Mouse (Mus musculus) c-Kit-negative CD71-positive TER-119-positive erythroid progenitor cells, embryonic 14.5 days (primary cell): Measurements from ENCODE around the gene Bmi1.

ENCODE experiments used
- DNase-seq: peaks from one replicate; pipeline ENCODE4 v3.0.0-alpha.2; 2013; ENCODE audit warnings: low read depth, low spot score

Gene Bmi1

GRCm38 (mm10) chr2:18688286-18688685 is 11.5 kb downstream of the Bmi1 start:
- DNase-seq: no peak

DNA sequence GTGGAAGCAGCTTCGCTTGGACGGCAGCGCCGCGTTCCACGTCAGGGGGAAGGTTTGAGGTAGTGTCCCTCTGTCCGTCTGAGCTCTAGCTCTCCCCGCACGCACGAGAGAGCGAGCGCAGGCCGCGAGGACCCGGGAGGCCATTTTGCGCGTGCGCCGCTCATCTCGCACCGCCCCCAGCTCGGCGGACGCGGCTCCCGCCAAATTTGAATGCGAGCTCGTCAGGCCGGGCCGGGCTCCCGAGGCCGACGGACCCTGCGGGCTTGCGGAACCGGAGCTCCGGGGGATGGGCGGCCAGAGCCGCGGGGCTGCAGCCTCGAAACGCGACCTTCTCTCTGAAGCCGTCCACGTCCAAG is 11.9 kb downstream of the Bmi1 start:
- DNase-seq: no peak

GRCm38 (mm10) chr2:18689064-18689921 is 12.5 kb downstream of the Bmi1 start:
- no peak for DNase-seq

- DNase-seq: no peak
Measured at GRCm38 (mm10) chr2:18690055-18690691, 13.4 kb downstream of the Bmi1 start.

DNA sequence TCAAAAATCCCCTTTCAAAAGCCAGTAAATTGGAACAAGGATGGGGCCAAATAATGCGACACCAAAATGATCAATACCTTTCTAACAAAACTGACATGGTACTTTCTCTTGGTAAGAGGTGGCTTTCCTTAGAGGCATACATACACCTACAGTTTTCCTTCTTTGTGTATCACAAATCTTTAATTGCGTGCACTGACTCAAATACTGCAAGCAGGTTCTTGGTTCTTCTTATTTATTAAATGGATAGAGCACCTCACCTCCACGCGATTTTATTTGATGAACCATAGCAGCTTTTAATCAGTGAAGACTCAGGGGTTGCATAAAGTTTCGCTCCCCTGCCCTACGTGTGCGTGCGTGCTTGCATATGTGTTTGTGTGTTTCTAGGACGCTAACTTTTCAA is 13.9 kb downstream of the Bmi1 start:
- DNase-seq: no peak

- no peak for DNase-seq
Measured at GRCm38 (mm10) chr2:18692031-18692430, 15.2 kb downstream of the Bmi1 start.

DNA sequence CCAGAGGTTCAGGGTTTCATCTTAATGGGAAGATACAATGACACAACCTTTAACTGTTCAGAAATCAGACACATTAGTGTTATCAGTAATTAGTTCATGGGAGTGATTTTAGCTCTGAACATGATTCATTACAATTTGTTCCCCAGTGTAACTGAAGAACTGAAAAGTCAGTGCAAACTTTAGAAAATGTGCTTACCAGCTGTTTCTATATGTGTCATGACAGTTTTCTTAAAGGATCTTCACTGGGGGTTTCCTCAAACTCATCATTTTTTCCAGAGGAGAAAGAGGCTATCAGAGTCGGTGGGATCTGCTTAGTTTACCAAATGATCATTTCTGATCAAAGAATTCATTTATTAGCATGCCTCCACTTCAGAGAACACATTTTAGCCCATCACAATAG is 15.7 kb downstream of the Bmi1 start:
- no peak for DNase-seq

DNA sequence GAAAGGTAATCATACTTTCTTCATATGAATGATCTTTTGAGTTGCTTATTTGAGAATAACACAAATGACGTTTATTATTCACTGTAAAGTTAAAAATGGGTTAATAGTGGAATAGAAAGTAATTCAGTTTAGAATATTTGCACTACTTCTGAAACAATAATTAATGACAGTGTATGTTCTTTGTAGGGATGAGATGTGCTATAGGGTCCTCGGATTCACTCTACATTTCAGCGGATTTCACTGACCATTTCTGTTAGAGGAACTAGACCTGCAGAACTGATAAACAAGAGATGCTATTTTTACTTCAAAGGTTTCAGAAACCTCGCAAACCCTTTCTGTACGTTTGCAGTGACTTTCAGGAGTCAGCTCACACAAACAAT is 16.7 kb downstream of the Bmi1 start:
- no peak for DNase-seq

- DNase-seq: no peak
Measured at GRCm38 (mm10) chr2:18693871-18694610, 17.2 kb downstream of the Bmi1 start, which contains the start of gene Spag6. Gene Spag6 (plus strand): TSS chr2:18694032.

DNA sequence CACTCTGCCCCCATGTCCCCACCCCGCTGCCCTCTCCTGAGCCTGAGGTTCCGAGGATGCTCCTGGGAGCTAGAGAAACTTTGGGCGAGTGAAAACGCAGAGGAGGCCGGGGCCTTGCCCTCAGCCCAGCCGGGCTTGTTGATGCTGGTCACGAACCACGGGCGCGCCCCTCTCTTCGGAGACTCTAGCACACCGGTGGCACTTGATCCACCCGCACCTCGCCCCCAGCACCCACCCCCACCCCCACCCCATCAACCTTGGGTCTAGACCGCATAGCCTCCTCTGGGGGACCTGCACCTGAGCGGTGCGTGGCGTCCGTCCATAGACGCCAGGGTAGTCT is 17.8 kb downstream of the Bmi1 start:
- no peak for DNase-seq

GRCm38 (mm10) chr2:18695163-18695562 is 18.3 kb downstream of the Bmi1 start:
- DNase-seq: no peak

DNA sequence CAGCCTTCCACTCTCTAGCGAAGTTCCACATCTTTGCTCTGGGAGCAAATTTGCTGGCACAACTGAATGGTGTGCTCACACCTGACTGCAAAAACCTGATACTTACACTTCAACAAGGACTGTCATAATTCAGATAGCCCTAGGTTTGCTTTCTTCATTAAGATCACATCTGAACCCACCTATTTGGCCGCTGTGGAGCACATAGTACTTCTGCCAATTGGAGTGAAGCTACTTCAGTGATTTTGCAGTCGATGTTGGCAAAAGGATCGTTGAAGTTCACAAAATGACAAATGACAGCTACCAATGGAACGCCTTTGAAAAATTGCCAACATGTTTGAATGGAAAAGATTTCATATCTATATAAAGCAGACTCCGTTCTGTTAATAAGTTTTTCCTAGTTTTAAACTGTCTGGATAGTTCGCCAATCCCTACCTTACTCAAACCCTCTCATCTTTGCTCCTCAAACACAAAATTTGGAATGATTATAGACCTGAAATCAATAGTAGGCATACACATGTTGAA is 18.9 kb downstream of the Bmi1 start:
- DNase-seq: no peak

- DNase-seq: no peak
Measured at GRCm38 (mm10) chr2:18697591-18698244, 20.9 kb downstream of the Bmi1 start.

DNA sequence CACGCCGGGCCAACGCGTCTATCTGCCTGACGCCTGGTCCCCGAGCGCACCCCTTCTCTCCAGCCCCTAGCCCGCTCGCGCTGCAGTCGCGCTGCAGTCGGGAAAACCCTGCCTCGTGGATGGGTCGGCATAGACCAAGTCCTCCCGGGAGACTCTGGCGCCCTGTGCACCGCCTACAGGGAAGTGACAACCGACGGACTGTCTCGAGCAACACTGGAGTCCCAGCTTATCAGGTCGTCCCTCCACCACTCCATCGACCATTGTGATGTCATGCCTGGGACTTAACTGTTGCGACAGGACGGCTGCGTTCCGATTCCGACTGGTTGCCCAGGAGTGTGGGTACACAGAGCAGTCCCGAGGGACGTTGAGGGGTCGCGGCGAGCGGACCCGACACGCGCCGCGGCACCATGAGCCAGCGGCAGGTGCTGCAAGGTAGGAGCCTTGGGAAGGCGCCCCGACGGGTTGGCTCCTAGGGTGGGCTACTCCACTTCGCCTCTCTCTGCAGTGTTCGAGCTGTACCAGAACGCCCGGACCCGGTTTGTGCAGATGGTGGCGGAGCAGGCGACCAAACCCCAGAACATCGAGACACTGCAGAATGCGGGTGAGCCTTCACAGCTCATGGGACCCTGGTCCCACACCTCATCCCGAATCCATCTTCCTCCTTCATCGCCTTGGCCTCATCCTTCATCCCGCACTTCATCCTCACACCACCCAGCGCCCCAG is 22.0 kb downstream of the Bmi1 start:
- DNase-seq: no peak

- no peak for DNase-seq
Measured at GRCm38 (mm10) chr2:18699401-18699990, 22.7 kb downstream of the Bmi1 start.

- DNase-seq: no peak
Measured at GRCm38 (mm10) chr2:18710356-18710755, 33.5 kb downstream of the Bmi1 start.

DNA sequence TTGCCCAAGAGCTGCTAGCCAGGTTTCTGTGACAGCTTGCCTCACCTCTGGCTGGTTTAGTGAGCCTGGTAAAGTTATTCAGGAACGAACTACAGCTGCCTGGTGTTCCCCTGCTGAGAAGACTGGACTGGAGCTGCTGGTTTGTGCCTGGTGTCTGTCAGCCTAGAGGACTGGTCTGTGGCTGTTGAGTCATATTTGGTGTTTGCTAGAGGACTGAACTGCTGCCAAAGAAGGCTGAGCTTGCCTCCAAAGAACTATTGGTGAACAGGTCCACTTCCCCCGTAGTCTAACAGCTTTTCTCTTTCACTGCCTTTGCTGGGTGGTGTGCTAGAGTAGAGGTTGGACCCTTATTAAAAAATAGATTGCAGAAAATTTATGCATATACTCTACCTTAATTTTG is 36.3 kb downstream of the Bmi1 start:
- no peak for DNase-seq

GRCm38 (mm10) chr2:18714337-18714736 is 37.5 kb downstream of the Bmi1 start:
- DNase-seq: no peak

DNA sequence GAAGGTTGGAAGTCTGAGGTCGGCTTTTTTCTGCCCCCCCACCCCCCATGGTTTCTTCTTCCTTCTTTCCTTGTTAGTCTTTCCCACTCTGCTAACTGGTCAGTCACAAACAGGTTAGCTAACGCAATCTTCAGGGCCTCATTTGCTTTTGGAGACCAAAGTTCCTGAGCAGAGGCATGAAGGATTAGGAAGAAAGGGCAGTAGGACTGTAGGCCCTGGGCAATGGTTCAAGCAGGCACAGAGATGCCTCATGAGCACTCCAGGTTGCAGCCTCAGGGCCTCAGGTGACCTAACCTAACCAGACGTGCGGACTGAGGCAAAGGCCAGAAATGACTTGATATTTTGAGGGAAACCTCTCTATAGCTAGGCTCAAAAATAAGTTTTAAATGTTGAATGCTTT is 41.7 kb downstream of the Bmi1 start:
- DNase-seq: no peak

GRCm38 (mm10) chr2:18722208-18722830 is 45.5 kb downstream of the Bmi1 start:
- no peak for DNase-seq
